Mouse (Mus musculus) kidney, postnatal 36 days (tissue): Measurements from ENCODE around the gene Kxd1.
"Not testable (repeated sequence)": the region's sequence is repeated elsewhere in the genome, so short reads cannot be mapped to it uniquely, and the experiment has no call there.

Experiments
- DNase-seq, 2 experiments: peaks; one replicate each; pipeline ENCODE4 v3.0.0; 2021 to 2022; ENCODE audit warnings: mixed read lengths in 2 of 2

Kxd1 gene

GRCm38 (mm10) chr8:70512253-70512903 lies 15.4 kb downstream of the Kxd1 start:
- DNase-seq: no peak

GRCm38 (mm10) chr8:70511770-70512169 lies 16.0 kb downstream of the Kxd1 start:
- DNase-seq: no peak

- DNase-seq: not testable (repeated sequence)
Measured at GRCm38 (mm10) chr8:70511174-70511573, 16.6 kb downstream of the Kxd1 start.

DNA sequence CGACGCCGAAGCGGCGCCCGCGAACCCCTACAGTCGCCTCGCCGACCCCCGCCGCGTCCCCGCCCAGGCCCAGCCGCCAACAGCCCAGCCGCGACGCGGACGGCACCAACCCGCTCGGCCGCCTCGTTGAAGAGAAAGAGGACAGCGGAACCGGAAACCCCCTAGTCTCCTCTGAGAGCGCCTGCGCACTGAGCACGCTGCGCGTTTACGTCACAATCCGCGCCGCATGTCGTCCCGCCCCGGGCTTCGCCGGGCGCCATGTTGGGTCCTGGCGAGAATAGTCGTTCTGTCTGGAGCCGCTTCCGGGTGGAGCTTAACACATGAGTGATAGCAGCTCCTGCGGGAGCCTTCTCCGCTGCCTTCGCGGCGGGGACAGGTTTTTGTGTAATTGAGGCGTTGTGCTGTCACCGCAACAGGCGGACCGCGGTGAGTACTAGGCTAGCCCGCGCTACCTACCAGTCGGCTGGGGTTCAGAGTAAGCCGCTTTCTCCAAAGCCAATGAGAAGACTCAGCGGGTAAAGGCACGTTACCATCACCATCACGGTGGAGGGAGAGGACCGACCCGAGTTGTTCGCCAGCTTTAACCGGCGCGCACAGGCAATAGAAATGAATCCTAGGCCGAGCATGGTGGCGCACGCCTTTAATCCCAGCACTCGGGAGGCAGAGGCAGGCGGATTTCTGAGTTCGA lies 17.4 kb downstream of the Kxd1 start, which contains the start of gene Uba52:
Gene Uba52 (minus strand): TSS at position 574 of the 688 bp plus-strand sequence.
- peak; percentile 97 for DNase-seq

- DNase-seq: no peak
Measured at GRCm38 (mm10) chr8:70509281-70509952, 18.3 kb downstream of the Kxd1 start.

DNA sequence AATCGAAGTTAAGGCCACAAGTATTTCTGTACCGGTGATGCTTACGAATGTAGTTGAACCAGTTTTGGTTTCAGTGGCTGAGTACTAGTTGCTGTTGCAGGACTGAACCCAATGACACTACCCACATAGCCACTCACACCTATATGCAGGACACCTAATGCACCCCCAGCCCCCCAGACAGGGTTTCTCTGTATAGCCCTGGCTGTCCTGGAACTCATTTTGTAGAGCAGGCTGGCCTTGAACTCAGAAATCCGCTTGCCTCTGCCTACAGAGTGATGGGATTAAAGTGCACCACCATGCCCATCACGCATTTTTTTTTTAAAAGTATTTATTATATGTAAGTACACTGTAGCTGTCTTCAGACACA lies 20.7 kb downstream of the Kxd1 start:
- no peak for DNase-seq

- DNase-seq: peak; percentile 96 to 97
Measured at GRCm38 (mm10) chr8:70506328-70507026, 21.3 kb downstream of the Kxd1 start, which contains the start of gene Rex1bd. Gene Rex1bd (minus strand): TSS chr8:70506752.

GRCm38 (mm10) chr8:70505698-70506327 lies 21.9 kb downstream of the Kxd1 start:
- DNase-seq: peak in 1 of 2 experiments; percentile 36

- DNase-seq: peak; percentile 65 to 90
Measured at GRCm38 (mm10) chr8:70504851-70505250, 22.9 kb downstream of the Kxd1 start.

DNA sequence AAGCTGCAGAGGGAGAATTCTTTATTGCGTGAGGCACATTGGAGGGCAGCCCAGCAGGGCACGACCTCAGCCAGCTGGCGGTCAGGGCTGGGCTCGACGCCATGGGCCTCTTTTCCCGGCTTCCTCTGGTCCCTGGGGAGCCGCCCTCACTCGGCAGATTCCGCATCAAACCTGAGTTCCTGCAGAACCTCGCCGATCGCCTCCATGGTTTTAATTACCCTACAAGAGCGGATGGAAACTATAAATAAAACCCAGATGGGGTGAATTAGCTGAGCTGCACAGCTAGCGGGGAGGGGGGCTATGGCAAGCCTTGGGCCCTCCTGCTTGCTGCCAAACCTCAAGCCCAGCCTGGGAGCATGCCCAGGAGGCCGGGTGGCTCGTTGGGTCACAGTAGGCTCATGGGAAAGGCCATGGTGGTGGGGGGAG lies 23.5 kb downstream of the Kxd1 start:
- peak; percentile 49 to 74 for DNase-seq

DNA sequence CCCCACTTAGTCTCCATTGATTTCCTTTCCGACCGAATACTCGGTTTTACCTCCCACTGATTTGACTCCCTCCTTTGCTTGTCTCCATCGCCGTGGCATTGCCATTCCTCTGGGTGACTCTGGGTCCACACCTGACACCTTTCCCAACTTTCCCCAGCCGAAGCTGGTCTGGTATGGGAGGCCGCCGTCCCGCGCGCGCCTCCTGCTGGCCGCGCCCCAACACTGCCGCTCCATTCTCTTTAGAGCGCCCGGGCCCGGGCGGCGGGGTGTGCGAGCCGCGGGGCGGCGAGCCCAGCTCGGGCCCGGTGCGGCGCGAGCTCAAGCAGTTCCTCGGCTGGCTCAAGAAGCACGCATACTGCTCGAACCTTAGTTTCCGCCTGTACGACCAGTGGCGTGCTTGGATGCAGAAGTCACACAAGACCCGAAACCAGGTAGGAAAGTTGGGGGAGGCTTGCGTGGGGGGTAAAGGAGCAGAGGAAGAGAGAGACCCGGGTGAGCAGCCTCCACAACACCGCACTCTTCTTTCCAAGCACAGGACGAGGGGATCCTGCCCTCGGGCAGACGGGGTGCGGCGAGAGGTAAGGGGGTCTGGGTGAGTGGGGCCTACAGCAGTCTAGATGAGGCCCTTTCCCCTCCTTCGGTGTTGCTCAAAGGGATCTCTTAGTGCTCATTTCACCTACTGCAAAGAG lies 24.6 kb downstream of the Kxd1 start:
- DNase-seq: peak; percentile 63 to 83

DNA sequence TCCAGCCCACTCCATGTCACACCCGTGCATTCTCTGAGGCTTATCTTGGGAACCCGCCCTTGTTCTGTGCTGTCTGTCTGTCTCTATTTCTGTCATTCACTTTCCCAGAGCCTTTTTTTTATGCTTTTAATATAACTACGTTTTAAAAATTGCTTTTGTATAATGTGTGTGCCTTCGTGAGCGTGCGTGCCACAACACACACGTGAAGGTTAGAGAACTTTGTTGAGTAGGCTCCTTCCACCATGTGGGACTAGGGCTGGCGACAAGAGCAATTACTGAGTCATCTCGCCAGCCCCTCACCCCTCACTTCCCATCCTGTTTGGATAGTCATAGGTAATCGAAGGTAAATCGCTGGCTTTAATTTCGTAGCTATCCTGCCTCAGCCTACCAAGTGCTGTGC lies 25.2 kb downstream of the Kxd1 start:
- DNase-seq: no peak

GRCm38 (mm10) chr8:70501820-70502529 lies 25.8 kb downstream of the Kxd1 start:
- no peak for DNase-seq

DNA sequence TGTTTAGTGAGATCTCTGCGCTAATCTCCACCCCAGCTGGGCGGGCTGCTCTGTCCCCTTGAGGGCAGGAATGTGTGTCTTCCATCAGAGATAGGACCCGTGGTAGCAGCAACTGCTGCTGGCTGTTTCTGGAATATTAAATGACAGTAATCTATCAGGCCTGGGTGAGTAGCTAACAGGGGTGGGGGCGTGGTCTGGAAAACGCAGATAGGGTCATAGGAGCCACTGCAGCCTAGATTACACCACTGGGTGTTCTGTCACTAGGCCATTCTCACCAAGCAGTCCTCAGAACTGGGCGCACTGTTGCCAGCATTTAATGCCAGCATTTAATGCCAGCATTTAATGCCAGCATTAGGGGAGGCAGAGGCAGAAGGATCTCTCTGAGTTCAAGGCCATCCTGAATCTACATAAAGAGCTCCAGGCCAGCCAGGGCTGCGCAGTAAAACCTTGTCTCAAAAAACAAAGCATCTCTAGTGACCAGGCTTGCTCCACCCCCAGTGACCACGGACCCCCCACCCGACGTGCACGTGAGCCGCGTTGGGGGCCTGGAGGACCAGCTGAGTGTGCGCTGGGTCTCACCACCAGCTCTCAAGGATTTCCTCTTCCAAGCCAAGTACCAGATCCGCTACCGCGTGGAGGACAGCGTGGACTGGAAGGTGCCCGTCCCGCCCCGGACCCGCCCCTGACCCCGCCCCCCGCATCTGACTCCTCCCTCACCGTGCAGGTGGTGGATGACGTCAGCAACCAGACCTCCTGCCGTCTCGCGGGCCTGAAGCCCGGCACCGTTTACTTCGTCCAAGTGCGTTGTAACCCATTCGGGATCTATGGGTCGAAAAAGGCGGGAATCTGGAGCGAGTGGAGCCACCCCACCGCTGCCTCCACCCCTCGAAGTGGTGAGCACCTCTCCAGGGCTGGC lies 27.1 kb downstream of the Kxd1 start:
- peak; percentile 31 to 71 for DNase-seq

DNA sequence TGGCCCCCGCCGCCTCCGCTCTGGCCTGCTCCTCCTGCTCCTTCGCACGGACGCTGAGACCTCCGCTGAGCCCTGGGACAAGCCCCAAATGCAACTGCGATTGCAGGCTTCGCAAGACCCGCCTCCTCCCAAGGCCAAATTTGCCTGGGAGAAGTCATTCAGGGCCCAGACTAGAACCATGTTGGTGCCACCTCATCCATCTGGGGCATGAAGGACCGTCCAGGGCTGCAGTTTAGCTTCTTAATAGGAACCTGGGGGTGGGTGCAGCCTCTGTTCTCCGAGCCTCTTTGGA lies 32.0 kb downstream of the Kxd1 start:
- no peak for DNase-seq

- DNase-seq: no peak
Measured at GRCm38 (mm10) chr8:70495001-70495770, 32.6 kb downstream of the Kxd1 start.

DNA sequence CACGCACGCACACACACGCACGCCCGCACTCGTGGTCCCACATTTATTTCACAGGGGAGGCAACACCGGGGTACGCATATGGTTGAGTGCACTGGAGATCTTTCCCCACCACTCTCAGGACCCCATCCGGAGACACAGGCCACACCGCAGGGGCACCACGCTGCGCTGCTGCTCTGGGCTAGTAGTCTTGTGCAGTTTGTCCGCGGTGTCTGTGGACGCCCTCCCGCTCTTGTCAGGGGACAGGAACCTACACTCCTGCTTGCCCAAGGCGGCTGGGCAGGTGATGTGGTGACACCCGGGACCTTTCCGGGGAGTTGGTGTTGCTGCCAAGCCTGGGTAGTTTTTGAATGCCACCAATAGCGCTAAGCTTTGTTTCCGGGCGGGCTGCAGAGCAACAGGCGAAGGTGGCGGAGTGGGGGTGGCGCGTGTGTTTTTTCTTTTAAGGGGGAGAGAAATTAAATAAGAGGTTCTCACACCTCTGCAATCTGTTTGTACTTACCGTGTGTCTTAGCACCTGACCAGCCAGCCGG lies 33.3 kb downstream of the Kxd1 start:
- no peak for DNase-seq

GRCm38 (mm10) chr8:70493692-70494415 lies 33.9 kb downstream of the Kxd1 start:
- DNase-seq: no peak
